Mouse (Mus musculus) liver, embryonic 14.5 days (tissue): ENCODE results near the gene Sh3gl1. TPM values are rescaled to one million over a fixed set of nuclear protein-coding genes. Genes with fewer than 3 reads are reported as not detected.

Experiments used
- ATAC-seq: fragments of 200-750 bp; cut with Nextera tagmentation; 2 replicates; pipeline ENCODE4 v1.8.0; 2017; ENCODE audit warnings: moderate number of reproducible peaks, mild to moderate bottlenecking, moderate library complexity; ENCODE audit not compliant: insufficient read depth
- DNase-seq, 3 experiments: peaks; one replicate each; pipeline ENCODE4 v3.0.0-alpha.2; 2012 to 2013; ENCODE audit warnings: low read depth in 3 of 3, low spot score in 3 of 3
- H3K27ac ChIP-seq: fragments of 300-500 bp; sonication (generic); 2 replicates; pipeline ENCODE4 v1.5.1; 2014; ENCODE audit warnings: moderate library complexity, mild to moderate bottlenecking, control low read depth, inconsistent platforms
- H3K27me3 ChIP-seq: fragments of 300-500 bp; sonication (generic); 2 replicates; pipeline ENCODE4 v1.6.1; 2014; ENCODE audit warnings: mild to moderate bottlenecking, low read length, moderate library complexity; ENCODE audit not compliant: control insufficient read depth, insufficient read depth
- H3K36me3 ChIP-seq: fragments of 300-500 bp; sonication (generic); replicated peaks from 2 replicates; pipeline ENCODE4 v1.6.1; 2014; ENCODE audit warnings: low read depth; ENCODE audit not compliant: control insufficient read depth, insufficient read depth
- H3K4me1 ChIP-seq, 2 experiments: fragments of 200-500 bp in 1 of 2; fragments of 300-500 bp in 1 of 2; sonication (generic) in 1 of 2; replicated peaks; 2 replicates each; pipeline ENCODE4 v1.6.1; 2012 to 2014; ENCODE audit warnings: antibody characterized with exemption in 1 of 2, inconsistent platforms in 1 of 2, low read length in 1 of 2; ENCODE audit not compliant: control insufficient read depth in 2 of 2, insufficient read depth in 2 of 2
- H3K4me2 ChIP-seq: fragments of 300-500 bp; sonication (generic); 2 replicates; pipeline ENCODE4 v1.6.1; 2014; ENCODE audit warnings: low read depth, mild to moderate bottlenecking, control low read depth, moderate library complexity
- H3K4me3 ChIP-seq, 2 experiments: fragments of 200-500 bp in 1 of 2; fragments of 300-500 bp in 1 of 2; sonication (generic) in 1 of 2; 2 replicates each; pipeline ENCODE4 v1.5.1; 2012 to 2014; ENCODE audit warnings: low read depth in 2 of 2, low read length in 2 of 2, mild to moderate bottlenecking in 2 of 2, control low read depth in 1 of 2, inconsistent platforms in 1 of 2, moderate library complexity in 1 of 2; ENCODE audit not compliant: insufficient read depth in 1 of 2
- H3K9ac ChIP-seq: fragments of 300-500 bp; sonication (generic); replicated peaks from 2 replicates; pipeline ENCODE4 v1.6.1; 2014; ENCODE audit warnings: mild to moderate bottlenecking, control low read depth, moderate library complexity
- H3K9me3 ChIP-seq: fragments of 300-500 bp; sonication (generic); 2 replicates; pipeline ENCODE4 v1.6.1; 2016; ENCODE audit warnings: low read length, mixed read lengths; ENCODE audit not compliant: control insufficient read depth
- CTCF ChIP-seq: IDR thresholded peaks from 2 replicates; pipeline ENCODE4 v1.5.1; 2016; ENCODE audit warnings: antibody characterized with exemption, low read depth, control low read depth
- EP300 ChIP-seq: IDR thresholded peaks from 2 replicates; pipeline ENCODE4 v1.6.1; 2016; ENCODE audit warnings: antibody characterized with exemption, low read depth
- WGBS: fragments of 180-500 bp; shearing (Covaris S2); extraction: QIAGEN DNeasy Blood & Tissue Kit; methylation state at CpG from one replicate; pipeline ENCODE4 v1.1.7; 2014; ENCODE audit not compliant: insufficient replicate concordance; 5-methylcytosine and 5-hydroxymethylcytosine counted together
- polyA plus RNA-seq, 2 experiments: library from polyadenylated mRNA; depleted of rRNA in 1 of 2; stranded (reverse) in 1 of 2; unstranded in 1 of 2; fragments of >200 nt; fragmentation: Nextera tagmentation in 1 of 2; extraction: Ambion mirVana in 1 of 2; gene quantifications; 2 replicates each; pipeline versions ENCODE4 v1.2.1 to v1.2.3; 2012 to 2014

Sh3gl1 gene
- polyA plus RNA-seq, 2 experiments, result 28.8 to 32.9 TPM

GRCm38 (mm10) chr17:56020400-56021084 lies 15.9 kb downstream of the Sh3gl1 start:
- H3K9ac ChIP-seq, result no peak overlapping the region
- DNase-seq (no peak), ATAC-seq (no peak)
- TF ChIP-seq CTCF, result no peak
- TF ChIP-seq EP300, result no peak
- no peak overlapping the region for H3K27ac ChIP-seq
- no peak overlapping the region for H3K4me3 ChIP-seq
- H3K4me2 ChIP-seq, result no peak overlapping the region
- H3K36me3 ChIP-seq, result peaks cover 14% of the 10 kb centered on the region
- 88% methylated on average over 6 of the region's 6 CpGs for WGBS
- no peaks in the 10 kb centered on the region for H3K9me3 ChIP-seq
- H3K27me3 ChIP-seq, result no peaks in the 10 kb centered on the region
- H3K4me1 ChIP-seq, result peaks cover 0 to 12% of the 10 kb centered on the region in 2 experiments; a peak in 2 of 4 replicates

- TF ChIP-seq CTCF (peak; percentile 73), EP300 (no peak)
- ATAC-seq (0 out of 2 replicates have a peak, but pooled peaks have one; percentile 16), DNase-seq (no peak)
- H3K4me1 ChIP-seq, result peaks cover 0 to 4% of the 10 kb centered on the region in 2 experiments; a peak in 1 of 4 replicates
- no peak overlapping the region for H3K4me3 ChIP-seq
- no peaks in the 10 kb centered on the region for H3K27me3 ChIP-seq
- no peak overlapping the region for H3K9ac ChIP-seq
- peaks cover 17% of the 10 kb centered on the region for H3K36me3 ChIP-seq
- no peak overlapping the region for H3K27ac ChIP-seq
- H3K9me3 ChIP-seq, result no peaks in the 10 kb centered on the region
- no peak overlapping the region for H3K4me2 ChIP-seq
- WGBS, result 72% methylated on average over 20 of the region's 20 CpGs
Observed at GRCm38 (mm10) chr17:56018347-56019131, 17.9 kb downstream of the Sh3gl1 start.

GRCm38 (mm10) chr17:56017848-56018247 lies 18.6 kb downstream of the Sh3gl1 start:
- Histone ChIP-seq H3K36me3 (peaks cover 17% of the 10 kb centered on the region), H3K4me1 (0 out of 4 replicates have a peak, but pooled peaks cover 0 to 2% of the 10 kb centered on the region in 2 experiments), H3K4me3 (no peak overlapping the region), H3K9ac (no peak overlapping the region), H3K27me3 (no peaks in the 10 kb centered on the region), H3K27ac (no peak overlapping the region), H3K9me3 (no peaks in the 10 kb centered on the region), H3K4me2 (no peak overlapping the region)
- 86% methylated on average over 7 of the region's 7 CpGs for WGBS
- DNase-seq (no peak), ATAC-seq (no peak)
- TF ChIP-seq EP300 (no peak), CTCF (no peak)

GRCm38 (mm10) chr17:56016793-56017785 lies 19.3 kb downstream of the Sh3gl1 start:
- Histone ChIP-seq H3K27me3 (no peaks in the 10 kb centered on the region), H3K27ac (no peak overlapping the region), H3K9ac (no peak overlapping the region), H3K9me3 (no peaks in the 10 kb centered on the region), H3K4me1 (no peaks in the 10 kb centered on the region), H3K36me3 (peaks cover 17% of the 10 kb centered on the region), H3K4me3 (no peak overlapping the region), H3K4me2 (no peak overlapping the region)
- 80% methylated on average over 15 of the region's 15 CpGs for WGBS
- TF ChIP-seq CTCF (no peak), EP300 (no peak)
- ATAC-seq (no peak), DNase-seq (no peak)
